In the genomic region with DNA sequence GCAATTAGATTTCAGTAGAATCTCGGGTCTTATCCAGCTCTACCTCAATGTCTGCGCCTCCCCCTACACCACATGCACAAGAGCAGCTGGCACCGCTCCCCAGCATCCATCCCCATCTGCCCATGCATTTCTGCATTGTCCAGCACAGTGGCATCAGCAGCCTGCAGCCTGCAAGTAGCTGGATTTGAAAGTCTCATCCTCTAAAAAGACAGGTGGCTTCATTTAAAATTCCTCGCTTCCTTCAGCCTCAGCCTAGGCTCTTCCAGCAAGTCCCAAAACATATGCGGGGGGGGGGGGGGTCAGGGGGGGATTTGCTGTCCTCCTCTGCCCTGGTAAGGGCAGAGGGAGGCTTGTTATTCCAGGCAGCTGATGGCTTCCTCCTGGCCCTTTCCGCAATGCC, we compare ENCODE assay signal across 13 mouse cellular contexts.
A peak's percentile ranks its signal among the peaks of the same experiment; 100 is the strongest.
DNase-seq lines count a peak whose midpoint lies in the region; ATAC-seq and TF ChIP-seq lines count a peak whose summit lies in the region.
"Had no signal": no experiment of that assay in that cellular context is flagged by ENCODE, and none has a peak within 500 bp of the region (broad histone marks: within the 10 kb centered on the region; RNA-seq: fewer than 3 reads in every experiment).

No protein-coding gene starts in this region.

- DNase-seq in kidney, adult 11 months = no peak
- peak; percentile 66 to 67 for DNase-seq in layer of hippocampus, adult 2 months (ENCODE audit: low spot score in 2 of 2)
- peak; percentile 43 for DNase-seq in retina, embryonic 14.5 days (ENCODE audit: low spot score)
- DNase-seq in lung, postnatal 14 days = no peak
- no peak for DNase-seq in lung, postnatal 4 days
- no peak for DNase-seq in heart, adult 9 months (ENCODE audit: low spot score in 2 of 2)
- DNase-seq: adrenal gland, adult 8-10 months; heart, postnatal 14 days had no signal

- H3K9ac ChIP-seq in kidney, embryonic 15.5 days = no peak overlapping the region
- no peak overlapping the region for H3K9ac ChIP-seq in embryonic facial prominence, embryonic 12.5 days
- H3K9ac ChIP-seq: limb, embryonic 13.5 days; midbrain, embryonic 12.5 days had no signal

- H3K27ac ChIP-seq in kidney, embryonic 15.5 days = no peak overlapping the region
- H3K27ac ChIP-seq in embryonic facial prominence, embryonic 12.5 days = peak overlapping the region; percentile 48; the same call in 1 of the 2 replicates
- no peak overlapping the region for H3K27ac ChIP-seq in layer of hippocampus, adult 2 months
- H3K27ac ChIP-seq: limb, embryonic 13.5 days; midbrain, embryonic 12.5 days had no signal

- H3K36me3 ChIP-seq in kidney, embryonic 15.5 days = no peaks in the 10 kb centered on the region
- H3K36me3 ChIP-seq in embryonic facial prominence, embryonic 12.5 days = no peaks in the 10 kb centered on the region
- H3K36me3 ChIP-seq: limb, embryonic 13.5 days; midbrain, embryonic 12.5 days had no signal

- peak; percentile 58; the same call in 1 of the 2 replicates for ATAC-seq in kidney, embryonic 15.5 days (replicated peaks; ENCODE audit: low FRiP score)
- no peak for ATAC-seq in embryonic facial prominence, embryonic 12.5 days (ENCODE audit: insufficient number of reproducible peaks, insufficient read depth, low FRiP score, low TSS enrichment)

- H3K9me3 ChIP-seq in kidney, embryonic 15.5 days (replicated peaks) = no peaks in the 10 kb centered on the region
- H3K9me3 ChIP-seq in embryonic facial prominence, embryonic 12.5 days = no peaks in the 10 kb centered on the region
- H3K9me3 ChIP-seq: midbrain, embryonic 12.5 days had no signal

- TF ChIP-seq CTCF in layer of hippocampus, adult 2 months (conservative IDR thresholded peaks at IDR 0.05) = no peak

- 43% methylated on average over 6 of the region's 6 CpGs for WGBS in kidney, embryonic 15.5 days
- 35% methylated on average over 6 of the region's 6 CpGs for WGBS in embryonic facial prominence, embryonic 12.5 days

- H3K4me3 ChIP-seq in kidney, embryonic 15.5 days (replicated peaks) = no peak overlapping the region
- H3K4me3 ChIP-seq in embryonic facial prominence, embryonic 12.5 days = no peak overlapping the region
- no peak overlapping the region for H3K4me3 ChIP-seq in layer of hippocampus, adult 2 months
- H3K4me3 ChIP-seq: erythroblast, embryonic 14.5 days; limb, embryonic 13.5 days; midbrain, embryonic 12.5 days had no signal

- H3K4me1 ChIP-seq in kidney, embryonic 15.5 days = peaks cover 11% of the 10 kb centered on the region
- H3K4me1 ChIP-seq in embryonic facial prominence, embryonic 12.5 days = peaks cover 17% of the 10 kb centered on the region

- H3K27me3 ChIP-seq in kidney, embryonic 15.5 days = no peaks in the 10 kb centered on the region
- H3K27me3 ChIP-seq in embryonic facial prominence, embryonic 12.5 days = no peaks in the 10 kb centered on the region
- H3K27me3 ChIP-seq: limb, embryonic 13.5 days; midbrain, embryonic 12.5 days had no signal

- H3K4me2 ChIP-seq in kidney, embryonic 15.5 days = no peak overlapping the region
- H3K4me2 ChIP-seq in embryonic facial prominence, embryonic 12.5 days (replicated peaks) = no peak overlapping the region
- H3K4me2 ChIP-seq: limb, embryonic 13.5 days; midbrain, embryonic 12.5 days had no signal

Comparison
In these comparisons a context has a peak if more than half of its experiments do, and no peak if none do; other contexts are left out.
1. DNase-seq: peak in layer of hippocampus, adult 2 months (2 of 2) and retina, embryonic 14.5 days (single experiment); none in kidney, adult 11 months (single experiment), lung, postnatal 14 days (single experiment), lung, postnatal 4 days (0 of 2) and heart, adult 9 months (0 of 2).